Mouse (Mus musculus): ENCODE measurements around the gene Tnfrsf8. TPM values are rescaled to one million over a fixed set of nuclear protein-coding genes. Genes with fewer than 3 reads are reported as not detected.

The Tnfrsf8 gene
- total and polyA plus RNA-seq, 3 experiments, result 12.7 to 31.0 (median 24.7) TPM

DNA sequence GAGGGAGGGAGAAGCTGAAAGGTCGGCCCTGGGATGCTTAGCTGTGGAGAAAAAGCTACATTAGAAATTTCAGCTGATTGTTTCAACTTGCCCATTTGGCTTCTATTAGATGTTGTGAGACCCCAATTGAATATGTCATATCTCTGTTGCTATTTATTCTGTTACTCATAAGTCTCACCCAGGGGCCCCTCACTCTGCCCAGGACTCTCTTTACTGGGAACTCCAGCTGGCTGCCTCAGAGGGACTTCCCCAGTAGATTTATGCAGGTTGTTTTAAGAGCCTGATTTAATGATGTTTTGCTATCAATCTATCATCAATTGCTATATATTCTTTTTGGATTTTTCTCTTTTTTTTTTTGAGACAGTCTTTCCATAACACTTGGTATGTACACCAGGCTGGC, 21.1 kb upstream of the Tnfrsf8 start:
- peak; percentile 57 for DNase-seq (ENCODE audit: extremely low read depth)
- H3K79me2 ChIP-seq (replicated peaks; ENCODE audit: control insufficient read depth, extremely low read depth, insufficient read depth, poor library complexity, severe bottlenecking), result no peaks in the 10 kb centered on the region
- H3K9me3 ChIP-seq (replicated peaks; ENCODE audit: low read length), result peaks cover 2% of the 10 kb centered on the region
- H3K9ac ChIP-seq (ENCODE audit: insufficient read depth, low read depth), result no peak overlapping the region
- H3K4me2 ChIP-seq (ENCODE audit: insufficient read depth, low read depth, poor library complexity, severe bottlenecking), result peak overlapping the region; percentile 41; the same call in 1 of the 2 replicates
- dilution Hi-C loops (cut with MboI; ENCODE audit: extremely low pct_ligation_motif_present, extremely low pct_unique_long_range_greater_than_20kb, low sequenced_read_pairs) (no loop called here), in situ Hi-C loops (cut with MboI; ENCODE audit: low pct_ligation_motif_present, low pct_unique_long_range_greater_than_20kb, low sequenced_read_pairs) (no loop called here)
- no peaks in the 10 kb centered on the region for H3K27me3 ChIP-seq (replicated peaks)
- no peak overlapping the region for H3K4me3 ChIP-seq (replicated peaks in 1 of 3; ENCODE audit: low read depth in 2 of 3, low read length in 2 of 3, poor library complexity in 1 of 3)
- H3K36me3 ChIP-seq (replicated peaks in 1 of 2; ENCODE audit: control insufficient read depth in 1 of 2, insufficient read depth in 1 of 2, low read length in 1 of 2), result no peaks in the 10 kb centered on the region
- TF ChIP-seq PAX5 (IDR thresholded peaks at IDR 0.05; ENCODE audit: low read length), result no peak
- TF ChIP-seq CTCF (conservative IDR thresholded peaks at IDR 0.05 in 1 of 2, IDR thresholded peaks at IDR 0.05 in 1 of 2; ENCODE audit: low read depth in 2 of 2, low read length in 2 of 2), result no peak
- TF ChIP-seq NRF1 (IDR thresholded peaks at IDR 0.05; ENCODE audit: low read depth, low read length), result no peak
- TF ChIP-seq MYC (IDR thresholded peaks at IDR 0.05; ENCODE audit: low read depth, low read length), result no peak
- no peak for TF ChIP-seq HCFC1 (IDR thresholded peaks at IDR 0.05; ENCODE audit: low read depth, low read length)
- no peak for TF ChIP-seq POLR2AphosphoS2 (IDR thresholded peaks at IDR 0.05; ENCODE audit: low read depth, low read length)
- TF ChIP-seq ZMIZ1 (IDR thresholded peaks at IDR 0.05; ENCODE audit: low read depth, low read length), result no peak
- no peak for TF ChIP-seq ELF1 (IDR thresholded peaks at IDR 0.05; ENCODE audit: low read depth, low read length)
- TF ChIP-seq GABPA (IDR thresholded peaks at IDR 0.05; ENCODE audit: insufficient replicate concordance, low read depth, low read length), result no peak
- peak; percentile 31; the same call in 1 of the 2 replicates for TF ChIP-seq MAX (IDR thresholded peaks at IDR 0.05; ENCODE audit: low read length)
- peak; percentile 49; the same call in 1 of the 2 replicates for TF ChIP-seq MAZ (IDR thresholded peaks at IDR 0.05; ENCODE audit: low read depth, low read length)
- no peak; the same call in 1 of the 2 replicates for TF ChIP-seq RAD21 (IDR thresholded peaks at IDR 0.05; ENCODE audit: low read depth, low read length)
- peak; percentile 90 for TF ChIP-seq EP300 (IDR thresholded peaks at IDR 0.05; ENCODE audit: low read length)
- no peak for TF ChIP-seq ZC3H11A (IDR thresholded peaks at IDR 0.05; ENCODE audit: low read depth, low read length)
- TF ChIP-seq JUND (conservative IDR thresholded peaks at IDR 0.05; ENCODE audit: low read depth, low read length), result 0 out of 2 replicates have a peak, but pooled peaks have one; percentile 55
- TF ChIP-seq ZNF384 (IDR thresholded peaks at IDR 0.05; ENCODE audit: low read depth, low read length), result no peak
- TF ChIP-seq E2F4 (IDR thresholded peaks at IDR 0.05; ENCODE audit: insufficient replicate concordance, low read depth, low read length), result no peak
- peak; percentile 65; the same call in 1 of the 2 replicates for TF ChIP-seq CHD2 (IDR thresholded peaks at IDR 0.05; ENCODE audit: low read length)
- TF ChIP-seq MAFK (IDR thresholded peaks at IDR 0.05; ENCODE audit: insufficient replicate concordance, low read length), result no peak
- peak; percentile 87 for TF ChIP-seq MEF2A (IDR thresholded peaks at IDR 0.05; ENCODE audit: borderline replicate concordance, low read depth, low read length)
- TF ChIP-seq CHD1 (IDR thresholded peaks at IDR 0.05; ENCODE audit: low read depth, low read length), result no peak
- no peak for TF ChIP-seq TBP (conservative IDR thresholded peaks at IDR 0.05; ENCODE audit: low read depth, low read length)
- TF ChIP-seq NELFE (IDR thresholded peaks at IDR 0.05; ENCODE audit: low read depth, low read length), result no peak
- peak; percentile 24; the same call in 1 of the 2 replicates for TF ChIP-seq JUN (IDR thresholded peaks at IDR 0.05; ENCODE audit: insufficient read depth, low read depth, low read length)
- no peak for TF ChIP-seq KAT2A (IDR thresholded peaks at IDR 0.05; ENCODE audit: insufficient replicate concordance, low read length)
- no peak for TF ChIP-seq USF2 (conservative IDR thresholded peaks at IDR 0.05; ENCODE audit: low read depth, low read length)
- peak; percentile 85; the same call in 1 of the 2 replicates for TF ChIP-seq RCOR1 (conservative IDR thresholded peaks at IDR 0.05; ENCODE audit: low read depth, low read length)
- no peak for TF ChIP-seq SMC3 (IDR thresholded peaks at IDR 0.05; ENCODE audit: low read depth, low read length)
- TF ChIP-seq MXI1 (IDR thresholded peaks at IDR 0.05; ENCODE audit: low read depth, low read length), result no peak
- TF ChIP-seq UBTF (IDR thresholded peaks at IDR 0.05; ENCODE audit: low read depth, low read length), result no peak
- no peak for TF ChIP-seq ZKSCAN1 (IDR thresholded peaks at IDR 0.05; ENCODE audit: borderline replicate concordance, low read depth, low read length)
- TF ChIP-seq IRF4 (IDR thresholded peaks at IDR 0.05; ENCODE audit: low read depth, low read length), result peak; percentile 88
- peak; percentile 73; the same call in 1 of the 2 replicates for TF ChIP-seq TCF12 (IDR thresholded peaks at IDR 0.05; ENCODE audit: low read depth, low read length)
- no peak; the same call in 1 of the 2 replicates for TF ChIP-seq SIN3A (IDR thresholded peaks at IDR 0.05; ENCODE audit: low read length)
- no peak for TF ChIP-seq USF1 (IDR thresholded peaks at IDR 0.05; ENCODE audit: low read depth, low read length)
- peak; percentile 92 for TF ChIP-seq ETS1 (conservative IDR thresholded peaks at IDR 0.05; ENCODE audit: low read depth, low read length)
- peak; percentile 71 for TF ChIP-seq BHLHE40 (IDR thresholded peaks at IDR 0.05; ENCODE audit: low read depth, low read length)
- no peak for TF ChIP-seq POLR2A (IDR thresholded peaks at IDR 0.05; ENCODE audit: low read depth, low read length)
- H3K27ac ChIP-seq (ENCODE audit: insufficient read depth, low read depth), result no peak overlapping the region
- peaks cover 34 to 59% of the 10 kb centered on the region in 2 experiments for H3K4me1 ChIP-seq (ENCODE audit: control insufficient read depth in 1 of 2, insufficient read depth in 2 of 2)
